Mouse (Mus musculus) neural tube, embryonic 14.5 days (tissue): ENCODE measurements around the gene Drc7. TPM values are rescaled to one million over a fixed set of nuclear protein-coding genes. Genes with fewer than 3 reads are reported as not detected.
"Not testable (repeated sequence)": the region's sequence is repeated elsewhere in the genome, so short reads cannot be mapped to it uniquely, and the experiment has no call there.

ENCODE experiments used
- ATAC-seq: fragments of 200-750 bp; cut with Nextera tagmentation; 2 replicates; pipeline ENCODE4 v1.8.0; 2017; ENCODE audit warnings: low read depth, mild to moderate bottlenecking, moderate TSS enrichment, moderate library complexity
- H3K27ac ChIP-seq: fragments of 300-500 bp; sonication (generic); 2 replicates; pipeline ENCODE4 v1.5.1; 2014; ENCODE audit warnings: low read depth, mild to moderate bottlenecking, control low read depth, low read length, moderate library complexity, mixed read lengths
- H3K27me3 ChIP-seq: fragments of 300-500 bp; sonication (generic); 2 replicates; pipeline ENCODE4 v1.6.1; 2014; ENCODE audit warnings: low read length; ENCODE audit not compliant: control insufficient read depth, insufficient read depth
- H3K36me3 ChIP-seq: fragments of 300-500 bp; sonication (generic); 2 replicates; pipeline ENCODE4 v1.6.1; 2014; ENCODE audit warnings: low read length, mixed read lengths; ENCODE audit not compliant: control insufficient read depth, insufficient read depth
- H3K4me1 ChIP-seq: fragments of 300-500 bp; sonication (generic); 2 replicates; pipeline ENCODE4 v1.6.1; 2014; ENCODE audit warnings: low read length; ENCODE audit not compliant: control insufficient read depth, insufficient read depth
- H3K4me2 ChIP-seq: fragments of 300-500 bp; sonication (generic); 2 replicates; pipeline ENCODE4 v1.6.1; 2014; ENCODE audit warnings: mild to moderate bottlenecking, low read depth, low read length, control low read depth
- H3K4me3 ChIP-seq: fragments of 300-500 bp; sonication (generic); 2 replicates; pipeline ENCODE4 v1.5.1; 2014; ENCODE audit warnings: low read depth, low read length, control low read depth, mixed read lengths
- H3K9ac ChIP-seq: fragments of 300-500 bp; sonication (generic); replicated peaks from 2 replicates; pipeline ENCODE4 v1.6.1; 2014; ENCODE audit warnings: low read depth, mild to moderate bottlenecking, control low read depth, low read length, mixed read lengths
- H3K9me3 ChIP-seq: fragments of 300-500 bp; sonication (generic); 2 replicates; pipeline ENCODE4 v1.6.1; 2016; ENCODE audit warnings: low read length; ENCODE audit not compliant: control insufficient read depth
- WGBS: fragments of 180-500 bp; shearing (Covaris S2); extraction: QIAGEN DNeasy Blood & Tissue Kit; methylation state at CpG from one replicate; pipeline ENCODE4 v1.1.7; 2014; 5-methylcytosine and 5-hydroxymethylcytosine counted together
- polyA plus RNA-seq: library from polyadenylated mRNA; unstranded; fragments of >200 nt; fragmentation: Nextera tagmentation; extraction: Ambion mirVana; gene quantifications from 2 replicates; pipeline ENCODE4 v1.2.1, GENCODE M21; 2014

The Drc7 gene
- polyA plus RNA-seq, 1 experiment from 2014 or later = 0.88 TPM

DNA sequence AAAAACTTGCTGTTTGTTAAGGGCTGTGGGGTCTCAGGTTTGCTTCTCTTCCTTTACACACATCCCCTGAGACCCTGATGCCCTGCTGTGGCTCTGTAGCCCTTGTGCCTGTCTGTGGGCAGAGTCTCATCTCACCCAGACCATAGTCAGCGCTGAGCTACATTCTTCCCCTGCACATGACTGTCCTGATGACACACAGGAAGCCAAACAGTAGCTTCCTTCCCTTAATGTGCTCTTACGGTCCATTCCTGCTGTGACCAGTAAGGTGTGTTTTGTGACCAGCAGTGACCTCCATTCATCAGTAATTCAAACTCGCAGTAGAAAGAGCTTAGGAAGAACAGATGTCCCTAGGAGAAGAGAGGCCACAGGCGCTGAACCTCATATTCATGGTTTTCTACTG, 30.5 kb upstream of the Drc7 start:
- 83% methylated on average over 4 of the region's 4 CpGs for WGBS
- no peaks in the 10 kb centered on the region for H3K4me1 ChIP-seq
- H3K36me3 ChIP-seq = no peaks in the 10 kb centered on the region
- no peak overlapping the region for H3K4me3 ChIP-seq
- no peak overlapping the region for H3K27ac ChIP-seq
- no peak for ATAC-seq
- H3K9me3 ChIP-seq = no peaks in the 10 kb centered on the region
- H3K27me3 ChIP-seq = no peaks in the 10 kb centered on the region
- H3K9ac ChIP-seq = no peak overlapping the region
- H3K4me2 ChIP-seq = no peak overlapping the region

DNA sequence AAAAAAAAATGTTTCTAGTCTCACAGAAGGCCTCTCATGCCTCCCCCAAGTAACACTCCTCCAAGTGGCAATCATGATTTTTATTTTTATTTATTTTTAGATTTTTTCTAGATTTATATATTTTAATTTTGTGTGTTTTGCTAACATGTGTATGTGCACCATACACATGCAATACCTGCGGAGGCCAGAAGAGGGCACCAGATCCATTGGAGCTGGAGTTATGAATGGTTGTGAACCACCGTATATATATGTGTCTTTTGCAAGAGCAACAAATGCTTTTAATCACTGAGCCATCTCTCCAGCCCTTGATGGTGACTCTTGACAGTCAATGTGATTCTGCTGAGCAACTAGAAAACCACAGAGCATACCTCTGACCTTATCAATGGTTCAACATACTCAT, 29.5 kb upstream of the Drc7 start:
- Histone ChIP-seq H3K9ac (no peak overlapping the region), H3K27ac (no peak overlapping the region), H3K27me3 (no peaks in the 10 kb centered on the region), H3K9me3 (no peaks in the 10 kb centered on the region), H3K4me3 (no peak overlapping the region), H3K4me2 (no peak overlapping the region), H3K4me1 (no peaks in the 10 kb centered on the region), H3K36me3 (no peaks in the 10 kb centered on the region)
- WGBS = 73% methylated on average over 2 of the region's 2 CpGs
- ATAC-seq = no peak

DNA sequence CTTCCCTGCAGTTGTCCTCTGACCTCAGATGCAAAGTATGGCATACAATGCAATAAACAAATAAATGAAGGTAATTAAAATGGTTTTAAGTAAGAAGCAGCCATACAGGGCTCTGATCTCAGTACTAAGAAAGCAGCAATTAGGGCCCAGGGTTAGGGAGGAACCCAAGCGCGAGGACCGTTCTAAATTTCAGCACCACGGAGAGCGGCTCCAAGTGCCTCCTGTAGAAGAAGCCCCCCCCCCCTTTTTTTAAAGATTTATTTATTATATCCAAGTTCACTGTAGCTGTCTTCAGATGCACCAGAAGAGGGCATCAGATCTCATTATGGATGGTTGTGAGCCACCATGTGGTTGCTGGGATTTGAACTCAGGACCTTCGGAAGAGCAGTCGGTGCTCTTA, 26.5 kb upstream of the Drc7 start:
- H3K9ac ChIP-seq, ATAC-seq, H3K36me3 ChIP-seq, H3K4me3 ChIP-seq, H3K4me1 ChIP-seq, H3K27ac ChIP-seq, H3K27me3 ChIP-seq, H3K9me3 ChIP-seq, H3K4me2 ChIP-seq: not testable (repeated sequence)
- 62% methylated on average over 7 of the region's 7 CpGs for WGBS

DNA sequence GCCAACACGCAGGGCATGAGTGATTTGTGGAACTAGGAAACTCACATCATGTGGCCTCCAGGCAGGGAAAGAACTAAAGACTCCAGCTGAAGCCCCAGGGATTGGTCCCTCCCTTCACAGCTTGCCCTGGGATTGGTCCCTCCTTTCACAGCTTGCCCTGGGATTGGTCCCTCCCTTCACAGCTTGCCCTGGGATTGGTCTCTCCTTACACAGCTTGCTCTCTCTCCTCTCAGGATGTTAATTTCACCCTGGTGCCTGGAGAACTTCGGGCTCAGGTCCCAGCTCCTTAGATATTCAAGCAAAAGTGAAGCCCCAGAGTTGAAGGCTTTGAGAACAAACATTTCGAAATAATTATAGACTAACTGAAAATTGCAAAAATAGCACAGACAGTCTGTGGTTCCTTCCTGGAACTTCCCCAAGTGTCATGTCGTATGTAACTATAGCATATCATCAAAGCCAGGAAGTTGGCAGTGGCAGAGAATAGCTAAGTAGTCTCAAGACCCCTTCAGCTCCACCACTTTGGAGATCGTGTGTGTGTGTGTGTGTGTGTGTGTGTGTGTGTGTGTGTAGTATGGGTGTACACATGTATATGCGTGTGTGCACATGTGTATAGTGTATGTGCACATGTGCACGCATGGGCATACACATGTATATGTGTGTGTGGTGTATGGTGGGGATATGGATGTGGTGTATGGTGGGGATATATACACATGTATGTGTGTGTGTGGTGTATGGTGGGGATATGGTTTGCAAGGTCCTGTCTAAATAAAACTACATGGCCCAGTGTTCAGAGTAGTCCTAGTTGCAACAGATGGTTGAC, 17.6 kb upstream of the Drc7 start:
- WGBS = 67% methylated on average over 7 of the region's 7 CpGs
- no peaks in the 10 kb centered on the region for H3K36me3 ChIP-seq
- H3K4me1 ChIP-seq = no peaks in the 10 kb centered on the region
- H3K9me3 ChIP-seq = no peaks in the 10 kb centered on the region
- no peak for ATAC-seq
- no peak overlapping the region for H3K9ac ChIP-seq
- no peak overlapping the region for H3K4me2 ChIP-seq
- no peak overlapping the region for H3K4me3 ChIP-seq
- no peak overlapping the region for H3K27ac ChIP-seq
- no peaks in the 10 kb centered on the region for H3K27me3 ChIP-seq

DNA sequence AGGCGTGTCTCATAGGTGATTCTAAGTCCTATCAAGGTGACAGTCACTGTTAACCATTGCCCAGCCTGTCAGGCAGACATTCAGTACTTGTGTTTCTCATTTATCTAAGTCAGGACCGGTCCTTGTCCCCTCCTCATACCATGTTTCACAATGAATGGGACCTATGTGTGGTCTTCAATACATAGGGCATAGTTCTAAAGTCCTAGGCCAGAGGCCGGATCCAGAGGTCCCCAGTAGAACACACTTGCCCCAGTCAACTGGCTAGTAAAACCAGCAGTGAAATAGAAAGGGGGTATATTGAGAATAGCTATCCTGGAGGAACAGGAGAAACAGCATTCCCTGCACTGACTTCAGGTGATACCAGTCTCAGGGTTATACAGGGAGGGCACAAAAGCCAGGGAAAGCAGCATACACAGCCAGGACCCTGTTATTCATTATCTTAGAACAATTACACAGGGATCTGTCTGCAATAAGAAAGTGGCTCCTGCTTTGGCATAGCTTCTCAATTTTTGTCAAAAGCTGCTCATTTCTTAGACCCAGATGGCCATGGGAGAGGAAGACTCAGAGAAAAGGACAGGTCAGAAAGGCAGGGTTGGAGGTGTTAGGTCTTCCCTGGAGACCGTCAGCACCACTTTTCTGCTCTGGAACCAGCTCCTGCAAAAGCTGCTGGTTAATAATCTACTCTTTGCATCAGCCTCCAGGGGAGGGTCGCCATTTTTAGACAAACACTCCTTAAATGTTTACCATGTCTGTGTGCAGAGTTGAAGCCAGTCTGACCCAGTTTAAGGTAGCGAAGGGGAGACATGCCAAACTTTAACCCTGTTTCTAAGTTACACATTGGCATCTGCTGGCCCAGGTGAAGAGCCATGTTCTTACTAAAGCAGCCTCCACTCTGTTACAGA, 12.8 kb upstream of the Drc7 start:
- H3K27me3 ChIP-seq = no peaks in the 10 kb centered on the region
- no peak overlapping the region for H3K4me2 ChIP-seq
- H3K4me1 ChIP-seq = no peaks in the 10 kb centered on the region
- H3K36me3 ChIP-seq = no peaks in the 10 kb centered on the region
- no peak overlapping the region for H3K9ac ChIP-seq
- WGBS = 70% methylated on average over 6 of the region's 6 CpGs
- no peak for ATAC-seq
- H3K27ac ChIP-seq = no peak overlapping the region
- no peaks in the 10 kb centered on the region for H3K9me3 ChIP-seq
- H3K4me3 ChIP-seq = no peak overlapping the region

DNA sequence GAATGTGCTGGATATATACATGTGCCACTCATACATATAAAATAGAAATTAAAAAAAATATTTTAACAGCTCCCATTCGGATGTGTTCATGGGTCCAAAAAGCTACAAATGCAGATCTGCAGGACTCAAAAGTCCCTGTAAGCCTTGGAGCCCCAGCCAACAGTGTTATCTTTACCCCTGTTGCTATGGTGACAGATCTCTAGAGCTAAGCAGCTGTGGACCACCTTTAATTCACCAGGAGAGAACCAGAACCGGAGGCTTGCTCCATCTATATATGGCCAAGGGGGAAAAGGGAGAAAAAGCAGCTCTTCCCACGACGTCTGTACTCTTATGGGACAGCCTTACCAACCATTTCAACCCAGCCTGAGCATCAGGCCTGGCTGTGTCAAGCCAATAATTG, 10.1 kb upstream of the Drc7 start:
- Histone ChIP-seq H3K27me3 (no peaks in the 10 kb centered on the region), H3K9ac (no peak overlapping the region), H3K9me3 (no peaks in the 10 kb centered on the region), H3K4me1 (no peaks in the 10 kb centered on the region; the same call in 1 of the 2 replicates), H3K4me3 (no peak overlapping the region), H3K36me3 (no peaks in the 10 kb centered on the region), H3K27ac (no peak overlapping the region), H3K4me2 (no peak overlapping the region)
- WGBS = 74% methylated on average over 4 of the region's 4 CpGs
- no peak for ATAC-seq

DNA sequence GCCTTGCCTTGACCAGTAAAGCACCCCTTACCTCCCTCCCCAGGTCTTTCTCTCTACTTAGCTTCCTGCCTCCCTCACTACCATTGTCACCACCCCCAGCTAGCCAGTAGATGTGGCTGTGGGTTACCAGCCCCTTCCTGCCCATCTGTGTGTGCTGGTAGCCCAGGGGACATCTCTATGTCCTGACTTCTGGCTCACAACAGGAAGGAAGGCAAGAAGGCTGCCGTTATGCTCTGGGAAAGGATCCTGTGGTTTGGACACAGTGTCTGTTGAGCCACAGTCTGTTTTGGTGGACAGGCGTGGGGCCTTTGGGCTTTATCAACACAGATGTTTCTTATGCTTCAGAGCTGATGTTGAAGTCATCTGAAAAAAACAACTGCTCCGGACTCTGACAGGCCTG, 7.9 kb upstream of the Drc7 start:
- no peak overlapping the region for H3K9ac ChIP-seq
- H3K27ac ChIP-seq = no peak overlapping the region
- no peaks in the 10 kb centered on the region for H3K9me3 ChIP-seq
- no peak overlapping the region for H3K4me3 ChIP-seq
- no peaks in the 10 kb centered on the region; the same call in 1 of the 2 replicates for H3K4me1 ChIP-seq
- WGBS = 85% methylated on average over 3 of the region's 3 CpGs
- H3K4me2 ChIP-seq = no peak overlapping the region
- no peaks in the 10 kb centered on the region for H3K27me3 ChIP-seq
- no peaks in the 10 kb centered on the region for H3K36me3 ChIP-seq
- ATAC-seq = no peak

DNA sequence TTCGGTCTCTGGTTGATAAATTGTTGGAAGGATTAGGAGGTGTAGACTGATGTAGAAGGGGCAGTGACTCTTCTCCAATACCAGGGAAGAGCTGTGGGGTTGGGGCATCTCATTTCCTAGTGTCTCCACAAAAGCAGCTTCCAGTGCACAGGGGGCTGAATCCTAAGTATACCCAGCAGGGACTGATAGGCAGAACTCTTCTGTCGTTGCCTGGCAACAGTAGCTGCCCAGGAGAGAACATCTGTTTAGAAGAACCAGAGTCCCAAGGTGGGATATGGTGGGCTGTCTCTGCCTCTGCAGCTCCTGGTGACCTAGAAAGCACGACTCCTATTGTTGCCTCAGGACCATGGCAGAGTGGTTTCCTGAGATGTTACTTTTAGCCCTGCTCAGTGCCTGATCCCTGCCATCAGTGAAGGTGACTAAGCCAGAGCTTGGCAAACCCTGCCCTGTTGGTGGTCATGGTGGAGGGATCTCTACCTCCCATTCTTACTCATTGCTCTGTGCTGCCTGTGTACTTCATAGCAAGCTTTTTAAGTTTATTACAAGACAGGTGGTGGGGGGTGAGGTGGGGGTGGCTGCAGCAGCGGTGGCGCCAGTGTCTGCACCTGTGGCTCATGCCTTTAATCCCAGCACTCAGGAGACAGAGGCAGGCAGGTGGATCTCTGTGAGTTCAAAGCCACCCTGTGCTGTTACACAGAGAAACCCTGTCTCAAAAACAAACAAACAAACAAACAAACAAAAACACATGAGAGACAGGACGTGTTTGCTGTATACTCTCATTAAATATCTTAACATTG, 6.8 kb upstream of the Drc7 start:
- Histone ChIP-seq H3K9ac (no peak overlapping the region), H3K4me1 (no peaks in the 10 kb centered on the region; the same call in 1 of the 2 replicates), H3K36me3 (no peaks in the 10 kb centered on the region), H3K9me3 (no peaks in the 10 kb centered on the region), H3K4me3 (no peak overlapping the region), H3K27ac (no peak overlapping the region), H3K4me2 (no peak overlapping the region), H3K27me3 (no peaks in the 10 kb centered on the region)
- WGBS = 68% methylated on average over 6 of the region's 6 CpGs
- no peak for ATAC-seq
